Mouse (Mus musculus) ES-CJ7 (cell line): ENCODE measurements around the gene Ltb4r1.

Experiments
- DNase-seq: peaks from one replicate; pipeline ENCODE4 v3.0.0; 2011; ENCODE audit warnings: low read depth, low spot score

The Ltb4r1 gene

GRCm38 (mm10) chr14:55765696-55766095, at the start of gene Ltb4r1:
Ltb4r1 (plus strand) TSS chr14:55765962.
- DNase-seq = no peak

- DNase-seq = no peak
Measured at GRCm38 (mm10) chr14:55716271-55716670, 49.5 kb upstream of the Ltb4r1 start.

- DNase-seq = no peak
Measured at GRCm38 (mm10) chr14:55716884-55717283, 48.9 kb upstream of the Ltb4r1 start.

- DNase-seq = no peak
Measured at GRCm38 (mm10) chr14:55719737-55720136, 46.0 kb upstream of the Ltb4r1 start.

GRCm38 (mm10) chr14:55720666-55721065, 45.1 kb upstream of the Ltb4r1 start:
- DNase-seq = no peak

GRCm38 (mm10) chr14:55721076-55721475, 44.7 kb upstream of the Ltb4r1 start:
- no peak for DNase-seq

- DNase-seq = peak; percentile 98
Measured at GRCm38 (mm10) chr14:55721700-55722437, 43.9 kb upstream of the Ltb4r1 start, which contains the start of gene Rabggta. Rabggta (minus strand) TSS chr14:55722263.

GRCm38 (mm10) chr14:55722438-55722945, 43.3 kb upstream of the Ltb4r1 start:
- DNase-seq = no peak

- DNase-seq = no peak
Measured at GRCm38 (mm10) chr14:55723433-55723832, 42.3 kb upstream of the Ltb4r1 start.

- DNase-seq = no peak
Measured at GRCm38 (mm10) chr14:55724411-55724871, 41.3 kb upstream of the Ltb4r1 start.

GRCm38 (mm10) chr14:55726261-55726660, 39.5 kb upstream of the Ltb4r1 start:
- no peak for DNase-seq

GRCm38 (mm10) chr14:55727889-55728685, 37.7 kb upstream of the Ltb4r1 start:
- DNase-seq = no peak

GRCm38 (mm10) chr14:55730116-55730515, 35.6 kb upstream of the Ltb4r1 start:
- DNase-seq = no peak

GRCm38 (mm10) chr14:55730531-55731032, 35.2 kb upstream of the Ltb4r1 start:
- DNase-seq = no peak

- no peak for DNase-seq
Measured at GRCm38 (mm10) chr14:55733889-55734288, 31.9 kb upstream of the Ltb4r1 start.

GRCm38 (mm10) chr14:55734869-55735268, 30.9 kb upstream of the Ltb4r1 start:
- DNase-seq = no peak

GRCm38 (mm10) chr14:55735334-55735733, 30.4 kb upstream of the Ltb4r1 start:
- DNase-seq = no peak

GRCm38 (mm10) chr14:55735758-55736157, 30.0 kb upstream of the Ltb4r1 start:
- DNase-seq = no peak

GRCm38 (mm10) chr14:55737086-55737687, 28.6 kb upstream of the Ltb4r1 start:
- no peak for DNase-seq

- peak; percentile 83 for DNase-seq
Measured at GRCm38 (mm10) chr14:55743711-55744110, 22.1 kb upstream of the Ltb4r1 start.

GRCm38 (mm10) chr14:55745180-55745860, 20.4 kb upstream of the Ltb4r1 start, which contains the start of the genes Dhrs1 and Nop9:
Dhrs1 (minus strand) TSS chr14:55745690.
Nop9 (plus strand) TSS chr14:55745693.
- DNase-seq = peak; percentile 90
